ENCODE assay signal across 8 mouse cellular contexts in genomic region chr1:181841396-181841795, GRCm38 (mm10). TPM values are rescaled to one million over a fixed set of nuclear protein-coding genes. Genes with fewer than 3 reads are reported as not detected.
DNase-seq lines count a peak whose midpoint lies in the region; ATAC-seq and TF ChIP-seq lines count a peak whose summit lies in the region.

No protein-coding gene starts in this region.

- TF ChIP-seq CTCF in intestine, postnatal 0 days (IDR thresholded peaks at IDR 0.05; ENCODE audit: low read depth): no peak

- no peaks in the 10 kb centered on the region for H3K27me3 ChIP-seq in kidney, embryonic 15.5 days
- H3K27me3 ChIP-seq in embryonic facial prominence, embryonic 12.5 days: no peaks in the 10 kb centered on the region
- no peaks in the 10 kb centered on the region for H3K27me3 ChIP-seq in intestine, postnatal 0 days (replicated peaks; ENCODE audit: control insufficient read depth, insufficient read depth, low read length)
- no peaks in the 10 kb centered on the region for H3K27me3 ChIP-seq in neural tube, embryonic 12.5 days (replicated peaks)

- under 1% methylated on average over 16 of the region's 16 CpGs for WGBS in kidney, embryonic 15.5 days
- under 1% methylated on average over 16 of the region's 16 CpGs for WGBS in embryonic facial prominence, embryonic 12.5 days
- under 1% methylated on average over 16 of the region's 16 CpGs for WGBS in intestine, postnatal 0 days
- under 1% methylated on average over 16 of the region's 16 CpGs for WGBS in neural tube, embryonic 12.5 days

- H3K4me1 ChIP-seq in kidney, embryonic 15.5 days: peaks cover 36% of the 10 kb centered on the region
- peaks cover 27% of the 10 kb centered on the region for H3K4me1 ChIP-seq in embryonic facial prominence, embryonic 12.5 days
- H3K4me1 ChIP-seq in intestine, postnatal 0 days (replicated peaks; ENCODE audit: control insufficient read depth, insufficient read depth, low read length): no peaks in the 10 kb centered on the region
- H3K4me1 ChIP-seq in neural tube, embryonic 12.5 days: peaks cover 21% of the 10 kb centered on the region

- H3K4me3 ChIP-seq in kidney, embryonic 15.5 days (replicated peaks): peak overlapping the region; percentile 80
- peak overlapping the region; percentile 84 for H3K4me3 ChIP-seq in embryonic facial prominence, embryonic 12.5 days
- peak overlapping the region; percentile 78 for H3K4me3 ChIP-seq in intestine, postnatal 0 days (ENCODE audit: low read depth, low read length)
- peak overlapping the region; percentile 69 for H3K4me3 ChIP-seq in neural tube, embryonic 12.5 days

- ATAC-seq in kidney, embryonic 15.5 days (replicated peaks; ENCODE audit: low FRiP score): no peak
- peak; percentile 6; the same call in 1 of the 2 replicates for ATAC-seq in embryonic facial prominence, embryonic 12.5 days (ENCODE audit: insufficient number of reproducible peaks, insufficient read depth, low FRiP score, low TSS enrichment)
- no peak for ATAC-seq in intestine, postnatal 0 days
- no peak; the same call in 1 of the 2 replicates for ATAC-seq in neural tube, embryonic 12.5 days (ENCODE audit: low FRiP score, low read depth)

- DNase-seq in kidney, postnatal 4 days: no peak
- no peak for DNase-seq in gastrocnemius, adult 8-10 months (ENCODE audit: low spot score in 2 of 2)
- no peak for DNase-seq in frontal cortex, postnatal 10 days (ENCODE audit: low spot score in 2 of 2)
- no peak for DNase-seq in right cerebral cortex, adult 2 months (ENCODE audit: low spot score in 2 of 2)

- H3K9ac ChIP-seq in kidney, embryonic 15.5 days: peak overlapping the region; percentile 74
- H3K9ac ChIP-seq in embryonic facial prominence, embryonic 12.5 days: peak overlapping the region; percentile 92
- H3K9ac ChIP-seq in intestine, postnatal 0 days (ENCODE audit: low read depth, low read length): peak overlapping the region; percentile 78
- peak overlapping the region; percentile 84 for H3K9ac ChIP-seq in neural tube, embryonic 12.5 days

- H3K4me2 ChIP-seq in kidney, embryonic 15.5 days: peak overlapping the region; percentile 88
- H3K4me2 ChIP-seq in embryonic facial prominence, embryonic 12.5 days (replicated peaks): peak overlapping the region; percentile 84
- H3K4me2 ChIP-seq in intestine, postnatal 0 days (replicated peaks; ENCODE audit: low read depth): peak overlapping the region; percentile 95
- H3K4me2 ChIP-seq in neural tube, embryonic 12.5 days (replicated peaks): peak overlapping the region; percentile 81

- peaks cover 14% of the 10 kb centered on the region for H3K36me3 ChIP-seq in kidney, embryonic 15.5 days
- peaks cover 6% of the 10 kb centered on the region; the same call in 1 of the 2 replicates for H3K36me3 ChIP-seq in embryonic facial prominence, embryonic 12.5 days
- H3K36me3 ChIP-seq in intestine, postnatal 0 days (ENCODE audit: control insufficient read depth, insufficient read depth): no peaks in the 10 kb centered on the region; the same call in 1 of the 2 replicates
- peaks cover 6% of the 10 kb centered on the region; the same call in 1 of the 2 replicates for H3K36me3 ChIP-seq in neural tube, embryonic 12.5 days

- H3K27ac ChIP-seq in kidney, embryonic 15.5 days: peak overlapping the region; percentile 97
- H3K27ac ChIP-seq in embryonic facial prominence, embryonic 12.5 days: peak overlapping the region; percentile 95
- peak overlapping the region; percentile 98 for H3K27ac ChIP-seq in intestine, postnatal 0 days (ENCODE audit: low read depth, low read length)
- H3K27ac ChIP-seq in neural tube, embryonic 12.5 days: peak overlapping the region; percentile 83

- no peaks in the 10 kb centered on the region for H3K9me3 ChIP-seq in kidney, embryonic 15.5 days (replicated peaks)
- H3K9me3 ChIP-seq in embryonic facial prominence, embryonic 12.5 days: no peaks in the 10 kb centered on the region
- no peaks in the 10 kb centered on the region for H3K9me3 ChIP-seq in intestine, postnatal 0 days (ENCODE audit: control insufficient read depth)
- no peaks in the 10 kb centered on the region for H3K9me3 ChIP-seq in neural tube, embryonic 12.5 days

RNA-seq across cellular contexts. Expression of gene Lbr, which starts 1.4 kb away (rescaled TPM):
- polyA plus RNA-seq in kidney, embryonic 15.5 days (2015; fragmentation: Nextera tagmentation; extraction: Ambion mirVana): 112 and 114 TPM in 2 replicates
- 118 and 123 TPM in 2 replicates for polyA plus RNA-seq in embryonic facial prominence, embryonic 12.5 days (2016; fragmentation: Nextera tagmentation; extraction: Ambion mirVana)
- polyA plus RNA-seq in intestine, postnatal 0 days (2015; fragmentation: Nextera tagmentation; extraction: Ambion mirVana): 34.4 and 37.7 TPM in 2 replicates
- polyA plus RNA-seq in neural tube, embryonic 12.5 days (2016; fragmentation: Nextera tagmentation; extraction: Ambion mirVana): 90.3 and 91.5 TPM in 2 replicates
- total RNA-seq in gastrocnemius, adult 8-10 months (2022): 10 to 100 TPM; 20.4 to 23.4 (median 23.0) TPM
